Mouse (Mus musculus): Measurements from ENCODE around the gene Fry.
A peak's percentile ranks its signal among the peaks of the same experiment; 100 is the strongest.

DNA sequence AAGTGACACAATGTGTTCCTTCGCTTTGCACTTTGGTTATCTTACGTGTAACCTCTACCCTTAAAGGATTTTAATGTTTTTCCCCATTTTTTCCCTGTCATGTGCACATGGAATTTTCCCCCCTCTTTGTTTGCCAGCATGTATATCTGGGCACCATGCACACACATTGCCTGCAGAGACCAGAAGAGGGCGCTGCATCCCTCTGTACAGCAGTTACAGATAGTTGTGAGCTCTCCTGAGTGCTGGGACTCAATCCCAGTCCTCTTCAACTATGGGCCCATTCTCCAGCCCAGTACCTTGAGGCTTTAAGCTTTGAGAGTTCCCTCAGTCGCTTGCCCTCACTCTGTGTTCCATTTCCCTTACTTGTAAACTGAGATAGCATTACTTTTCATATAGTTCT is 394.8 kb downstream of the Fry start:
- no peak for TF ChIP-seq ZKSCAN1 (IDR thresholded peaks at IDR 0.05; ENCODE audit: low read depth, low read length)
- peak; percentile 48 to 50 (median 48) for TF ChIP-seq CTCF (IDR thresholded peaks at IDR 0.05 in 2 of 3, conservative IDR thresholded peaks at IDR 0.05 in 1 of 3; ENCODE audit: control insufficient read depth in 1 of 3, insufficient read depth in 1 of 3, low read depth in 2 of 3, low read length in 3 of 3, poor library complexity in 1 of 3, severe bottlenecking in 1 of 3)
